Mouse (Mus musculus) cerebellum, postnatal 10 days (tissue): Measurements from ENCODE around the gene Slc25a44.
A peak's percentile ranks its signal among the peaks of the same experiment; 100 is the strongest.

Experiments used
- DNase-seq, 2 experiments: peaks; one replicate each; pipeline ENCODE4 v3.0.0; 2021; ENCODE audit warnings: mixed read lengths in 2 of 2

Gene Slc25a44

GRCm38 (mm10) chr3:88365705-88366361 lies 59.1 kb downstream of the Slc25a44 start:
- no peak for DNase-seq

GRCm38 (mm10) chr3:88364337-88364736 lies 60.6 kb downstream of the Slc25a44 start, which contains the start of gene Paqr6:
Gene Paqr6, plus strand, starts transcription at chr3:88364584.
- DNase-seq, result peak; percentile 63 to 77

GRCm38 (mm10) chr3:88363700-88364099 lies 61.2 kb downstream of the Slc25a44 start:
- DNase-seq, result peak in 1 of 2 experiments; percentile 39

GRCm38 (mm10) chr3:88361612-88362313 lies 63.2 kb downstream of the Slc25a44 start:
- peak; percentile 26 to 42 for DNase-seq

GRCm38 (mm10) chr3:88361096-88361495 lies 63.8 kb downstream of the Slc25a44 start:
- no peak for DNase-seq
